Mouse (Mus musculus): ENCODE measurements around the gene Golim4.
A peak's percentile ranks its signal among the peaks of the same experiment; 100 is the strongest.
"Not testable (repeated sequence)": the region's sequence is repeated elsewhere in the genome, so short reads cannot be mapped to it uniquely, and the experiment has no call there.

Golim4 gene

GRCm38 (mm10) chr3:75956551-75957302, at the start of gene Golim4:
Gene Golim4 (minus strand): TSS chr3:75956949.
- DNase-seq (ENCODE audit: low spot score in 2 of 2) = peak; percentile 75 to 88

- DNase-seq (ENCODE audit: low spot score in 2 of 2) = no peak
These were observed 48.9 kb upstream of the Golim4 start for GRCm38 (mm10) chr3:76005621-76006020.

GRCm38 (mm10) chr3:76001156-76001555, 44.4 kb upstream of the Golim4 start:
- peak in 1 of 2 experiments; percentile 38 for DNase-seq (ENCODE audit: low spot score in 2 of 2)

GRCm38 (mm10) chr3:76000481-76000880, 43.7 kb upstream of the Golim4 start:
- no peak for DNase-seq (ENCODE audit: low spot score in 2 of 2)

- DNase-seq (ENCODE audit: low spot score in 2 of 2) = not testable (repeated sequence)
These were observed 24.4 kb upstream of the Golim4 start for GRCm38 (mm10) chr3:75981031-75981750.

GRCm38 (mm10) chr3:75962784-75963772, 6.3 kb upstream of the Golim4 start:
- DNase-seq (ENCODE audit: low spot score in 2 of 2) = not testable (repeated sequence)

DNA sequence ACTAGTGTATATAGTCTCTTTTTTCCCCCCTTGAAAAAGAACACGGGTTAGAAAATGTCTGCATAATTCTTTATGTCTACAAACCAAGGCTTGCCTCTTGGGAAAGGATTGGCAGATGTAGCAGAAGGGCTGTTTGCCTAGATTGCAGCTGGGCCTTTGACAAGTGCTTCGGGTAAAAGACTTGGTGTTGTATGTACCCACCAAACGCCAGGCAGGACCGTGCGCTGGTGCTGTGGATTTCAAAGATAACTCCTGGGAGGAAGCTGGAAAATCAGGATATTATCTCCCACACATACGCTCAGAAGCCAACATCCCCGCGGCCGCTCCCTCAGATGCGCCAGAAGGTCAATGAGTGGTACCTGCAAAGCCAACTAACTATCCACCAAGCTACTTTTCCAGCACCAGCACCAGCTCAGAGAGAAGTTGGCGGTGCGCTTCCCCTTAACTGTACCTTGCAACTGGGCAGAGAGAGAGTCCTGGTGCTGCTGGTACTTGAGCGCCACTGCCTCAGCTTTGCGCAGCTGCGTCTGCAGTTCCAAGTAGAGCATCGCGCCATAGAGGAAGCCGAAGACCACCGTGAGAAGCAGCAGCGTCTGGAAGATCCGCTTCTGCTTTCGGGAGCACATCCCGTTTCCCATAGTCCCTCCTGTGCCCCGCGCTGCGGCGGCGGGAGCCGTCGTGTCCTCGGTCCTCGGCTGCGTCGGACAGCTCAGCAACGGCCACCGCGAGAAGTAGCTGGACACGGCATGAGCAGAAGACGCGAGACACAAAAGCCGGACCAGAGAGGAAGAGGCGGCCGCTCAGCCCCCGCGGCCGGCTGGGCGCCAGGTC, 873 bp downstream of the Golim4 start:
- DNase-seq (ENCODE audit: low spot score in 2 of 2) = peak; percentile 10 to 23

DNA sequence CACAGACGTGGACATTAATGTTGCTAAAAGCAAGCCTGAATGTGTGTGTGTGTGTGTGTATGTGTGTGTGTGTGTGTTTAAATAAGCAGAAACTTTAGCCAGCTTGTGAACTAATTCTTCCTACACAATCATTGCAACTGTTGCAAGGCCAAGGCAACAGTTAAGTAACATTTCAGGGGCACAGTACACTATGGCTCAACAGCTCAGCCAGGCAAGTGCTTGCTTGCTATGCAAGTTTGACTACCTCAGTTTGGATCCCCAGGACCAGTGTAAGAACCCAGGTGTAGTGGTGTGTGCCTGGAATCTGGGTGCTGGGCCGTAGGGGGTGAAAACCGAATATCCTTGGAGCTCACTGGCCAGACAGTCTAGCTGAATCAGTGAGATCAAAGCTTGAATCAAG, 2.6 kb downstream of the Golim4 start:
- DNase-seq (ENCODE audit: low spot score in 2 of 2) = no peak

- no peak for DNase-seq (ENCODE audit: low spot score in 2 of 2)
These were observed 4.3 kb downstream of the Golim4 start for GRCm38 (mm10) chr3:75952328-75953060.

GRCm38 (mm10) chr3:75950897-75951296, 5.9 kb downstream of the Golim4 start:
- no peak for DNase-seq (ENCODE audit: low spot score in 2 of 2)

- no peak for DNase-seq (ENCODE audit: low spot score in 2 of 2)
These were observed 7.4 kb downstream of the Golim4 start for GRCm38 (mm10) chr3:75949358-75949757.

- DNase-seq (ENCODE audit: low spot score in 2 of 2) = no peak
These were observed 8.1 kb downstream of the Golim4 start for GRCm38 (mm10) chr3:75948541-75949095.

- DNase-seq (ENCODE audit: low spot score in 2 of 2) = no peak
These were observed 8.7 kb downstream of the Golim4 start for GRCm38 (mm10) chr3:75948003-75948402.

- DNase-seq (ENCODE audit: low spot score in 2 of 2) = no peak
These were observed 14.3 kb downstream of the Golim4 start for GRCm38 (mm10) chr3:75942303-75943060.

DNA sequence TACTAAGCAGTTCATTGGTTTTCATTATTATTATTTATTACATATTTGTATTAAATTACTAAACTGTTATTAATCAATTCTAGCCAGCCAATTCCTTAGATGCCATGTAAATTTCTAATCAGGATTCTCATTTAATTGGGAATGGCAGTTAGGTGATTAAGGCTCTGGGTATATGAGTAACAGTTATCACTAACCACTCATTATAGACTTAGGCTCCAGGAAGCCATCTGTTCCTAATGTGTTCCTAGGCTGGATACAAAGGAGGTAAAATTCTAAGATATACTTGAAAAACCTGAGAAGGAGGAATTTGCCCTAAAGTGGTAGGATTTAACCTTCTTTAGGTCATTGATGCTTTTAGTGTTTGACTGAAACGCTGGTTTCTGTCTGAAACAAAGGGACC, 14.9 kb downstream of the Golim4 start:
- DNase-seq (ENCODE audit: low spot score in 2 of 2) = no peak

DNA sequence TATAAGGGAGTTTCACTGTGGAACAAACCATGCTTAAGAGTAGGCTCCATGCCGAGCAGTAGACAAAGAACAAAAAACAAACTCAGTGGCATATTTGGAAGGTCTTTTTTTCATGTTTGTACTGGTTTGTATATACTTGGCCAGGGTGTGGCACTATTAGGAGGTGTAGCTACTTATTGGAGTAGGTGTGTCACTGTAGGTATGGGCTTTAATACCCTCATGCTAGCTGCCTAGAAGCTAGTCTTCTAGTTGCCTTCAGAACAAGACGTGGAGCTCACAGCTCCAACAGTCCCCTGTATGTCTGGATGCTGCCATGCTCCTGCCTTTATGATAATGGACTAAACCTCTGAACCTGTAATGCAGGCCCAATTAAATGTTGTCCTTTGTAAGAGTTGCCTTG, 20.6 kb downstream of the Golim4 start:
- no peak for DNase-seq (ENCODE audit: low spot score in 2 of 2)

DNA sequence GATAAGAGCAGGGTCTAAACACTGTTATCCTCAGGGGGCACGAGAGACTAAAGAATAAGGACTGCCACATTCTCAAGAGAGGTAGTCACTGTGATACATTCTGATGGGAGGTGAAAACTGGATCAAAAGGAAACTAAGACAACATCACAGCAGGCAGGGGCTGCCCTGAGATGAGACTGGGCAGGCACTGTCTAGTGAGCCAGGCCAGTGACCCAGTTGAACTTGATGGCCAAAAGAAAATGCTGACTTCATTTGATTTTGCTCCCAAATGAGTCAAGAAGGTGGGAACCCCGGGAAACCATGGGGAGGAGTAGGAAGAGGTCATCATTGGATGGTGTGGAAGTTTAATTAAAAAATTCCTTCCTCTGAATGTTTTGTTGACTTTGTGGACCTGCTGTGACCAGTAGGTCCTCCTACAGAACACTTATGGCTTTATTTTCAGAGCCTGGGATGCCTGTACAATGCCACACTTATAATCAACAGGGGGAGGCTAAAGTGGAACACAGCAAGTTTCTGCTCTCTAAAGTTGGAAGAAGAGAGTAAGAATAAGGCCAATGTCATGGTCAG, 26.0 kb downstream of the Golim4 start:
- no peak for DNase-seq (ENCODE audit: low spot score in 2 of 2)

GRCm38 (mm10) chr3:75929926-75930548, 26.7 kb downstream of the Golim4 start:
- no peak for DNase-seq (ENCODE audit: low spot score in 2 of 2)
